Comparison of ENCODE assay signal across 23 mouse cellular contexts in genomic region chr3:85449461-85449860, GRCm38 (mm10).
DNase-seq lines count a peak whose midpoint lies in the region; TF ChIP-seq lines count a peak whose summit lies in the region.
"Had no signal": no experiment of that assay in that cellular context is flagged by ENCODE, and none has a peak within 500 bp of the region (broad histone marks: within the 10 kb centered on the region; RNA-seq: fewer than 3 reads in every experiment).

No protein-coding gene starts in this region.

- H3K4me3 ChIP-seq in layer of hippocampus, adult 2 months: no peak overlapping the region
- H3K4me3 ChIP-seq in midbrain, embryonic 10.5 days: no peak overlapping the region
- H3K4me3 ChIP-seq: erythroblast, embryonic 14.5 days; forebrain, embryonic 12.5 days; heart, adult 2 months; heart, embryonic 12.5 days; hindbrain, embryonic 15.5 days; limb, embryonic 12.5 days; liver, embryonic 15.5 days had no signal

- WGBS in midbrain, embryonic 10.5 days: 58% methylated on average over 4 of the region's 4 CpGs

- H3K27ac ChIP-seq in layer of hippocampus, adult 2 months: peak overlapping the region; percentile 61
- no peak overlapping the region for H3K27ac ChIP-seq in midbrain, embryonic 10.5 days (replicated peaks)
- H3K27ac ChIP-seq: forebrain, embryonic 12.5 days; heart, adult 2 months; hindbrain, embryonic 15.5 days; kidney, postnatal 0 days; limb, embryonic 12.5 days; liver, embryonic 15.5 days had no signal

- TF ChIP-seq CTCF in layer of hippocampus, adult 2 months (conservative IDR thresholded peaks at IDR 0.05): no peak

- intact Hi-C loops in heart, postnatal 10 days (cut with DNase I): no loop called here

- no peaks in the 10 kb centered on the region for H3K27me3 ChIP-seq in midbrain, embryonic 10.5 days (ENCODE audit: low read depth, poor library complexity, severe bottlenecking)
- H3K27me3 ChIP-seq: forebrain, embryonic 12.5 days; heart, embryonic 12.5 days; hindbrain, embryonic 15.5 days; limb, embryonic 12.5 days; liver, embryonic 15.5 days had no signal

- no peak for DNase-seq in layer of hippocampus, adult 2 months (ENCODE audit: low spot score in 2 of 2)
- DNase-seq in layer of hippocampus, adult 9-10 months (ENCODE audit: low spot score): no peak
- DNase-seq in cerebellum, adult 11 months: peak; percentile 56
- DNase-seq in cerebellum, adult 8-10 months: peak; percentile 60
- peak; percentile 66 to 74 for DNase-seq in cerebellum, postnatal 25 days
- DNase-seq in right cerebral cortex, adult 18-20 months: no peak
- no peak for DNase-seq in heart, postnatal 10 days
- no peak for DNase-seq in midbrain, embryonic 10.5 days (ENCODE audit: low spot score)
- DNase-seq: adrenal gland, postnatal 10 days; B cell, adult 2 months; heart, adult 2 months; kidney, adult 2 months; kidney, postnatal 4 days; layer of hippocampus, adult 9-11 months; lung, embryonic 14.5 days; lung, postnatal 14 days had no signal

- H3K9me3 ChIP-seq in midbrain, embryonic 10.5 days (replicated peaks): no peaks in the 10 kb centered on the region
- H3K9me3 ChIP-seq: forebrain, embryonic 12.5 days; heart, embryonic 12.5 days; hindbrain, embryonic 15.5 days; limb, embryonic 12.5 days; liver, embryonic 15.5 days had no signal

- H3K4me1 ChIP-seq in midbrain, embryonic 10.5 days: peaks cover 11% of the 10 kb centered on the region
- H3K4me1 ChIP-seq: hindbrain, embryonic 15.5 days; liver, embryonic 15.5 days had no signal

- no peaks in the 10 kb centered on the region for H3K36me3 ChIP-seq in midbrain, embryonic 10.5 days
- H3K36me3 ChIP-seq: forebrain, embryonic 12.5 days; heart, embryonic 12.5 days; hindbrain, embryonic 15.5 days; limb, embryonic 12.5 days; liver, embryonic 15.5 days had no signal

Comparison
In these comparisons a context has a peak if more than half of its experiments do, and no peak if none do; other contexts are left out.
1. DNase-seq: peak in cerebellum, adult 11 months (single experiment), cerebellum, adult 8-10 months (single experiment) and cerebellum, postnatal 25 days (2 of 2); none in layer of hippocampus, adult 2 months (0 of 2), layer of hippocampus, adult 9-10 months (single experiment), right cerebral cortex, adult 18-20 months (single experiment), heart, postnatal 10 days (0 of 2) and midbrain, embryonic 10.5 days (single experiment).